Mouse (Mus musculus) liver, adult 2 months (tissue): ENCODE results near the gene Melk.

Experiments
- CTCF ChIP-seq: fragments of 200-500 bp; IDR thresholded peaks from 2 replicates; pipeline ENCODE4 v1.5.1; 2011; ENCODE audit warnings: low read depth, low read length, control low read depth
- POLR2A ChIP-seq: fragments of 200-500 bp; IDR thresholded peaks from 2 replicates; pipeline ENCODE4 v1.6.1; 2011; ENCODE audit warnings: low read length, control low read depth; ENCODE audit not compliant: insufficient read depth; ENCODE audit errors: extremely low read depth

GRCm38 (mm10) chr4:44267437-44267836 is 33.2 kb upstream of the Melk start:
- TF ChIP-seq CTCF (no peak), POLR2A (no peak)
